Mouse (Mus musculus) telencephalon, adult 2 months (tissue): ENCODE data around the gene Ppp1r15a.
"Not testable (repeated sequence)": the region's sequence is repeated elsewhere in the genome, so short reads cannot be mapped to it uniquely, and the experiment has no call there.

Experiments
- DNase-seq: peaks from one replicate; pipeline ENCODE4 v3.0.0-alpha.2; 2011; ENCODE audit warnings: low read depth, low spot score

Gene Ppp1r15a

DNA sequence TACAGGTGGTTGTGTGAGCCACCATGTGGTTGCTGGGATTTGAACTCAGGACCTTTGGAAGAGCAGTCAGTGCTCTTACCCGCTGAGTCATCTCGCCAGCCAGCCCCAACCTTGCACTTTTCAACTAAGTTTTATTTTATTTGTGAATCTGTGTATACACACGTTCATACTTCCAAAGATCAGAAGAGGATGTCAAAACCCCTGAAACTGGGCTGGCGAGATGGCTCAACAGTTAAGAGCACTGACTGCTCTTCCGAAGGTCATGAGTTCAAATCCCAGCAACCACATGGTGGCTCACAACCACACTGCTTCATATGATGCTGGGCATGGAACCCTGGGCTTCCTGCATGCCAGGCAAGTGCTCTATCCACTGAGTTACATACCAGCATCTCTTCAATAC lies 41.1 kb downstream of the Ppp1r15a start:
- not testable (repeated sequence) for DNase-seq

DNA sequence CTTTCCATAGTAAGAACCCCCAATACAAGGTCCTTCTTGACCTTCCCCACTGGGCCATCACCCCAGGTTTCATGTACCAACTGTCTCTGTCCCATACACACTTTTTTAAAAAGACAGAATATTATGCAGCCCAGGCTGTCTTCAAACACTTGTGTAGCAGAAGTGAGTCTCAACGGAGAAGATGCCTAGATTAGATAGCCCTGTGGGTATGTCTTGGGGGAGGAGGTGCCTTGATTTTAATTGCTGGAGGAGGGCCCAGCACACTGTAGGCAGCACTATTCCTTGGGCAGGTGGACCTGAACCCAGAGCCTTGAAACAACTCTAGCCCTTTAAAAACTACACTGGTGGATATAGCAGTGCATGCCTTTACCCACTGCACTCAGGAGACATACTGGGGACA lies 43.9 kb downstream of the Ppp1r15a start:
- DNase-seq, result no peak

DNA sequence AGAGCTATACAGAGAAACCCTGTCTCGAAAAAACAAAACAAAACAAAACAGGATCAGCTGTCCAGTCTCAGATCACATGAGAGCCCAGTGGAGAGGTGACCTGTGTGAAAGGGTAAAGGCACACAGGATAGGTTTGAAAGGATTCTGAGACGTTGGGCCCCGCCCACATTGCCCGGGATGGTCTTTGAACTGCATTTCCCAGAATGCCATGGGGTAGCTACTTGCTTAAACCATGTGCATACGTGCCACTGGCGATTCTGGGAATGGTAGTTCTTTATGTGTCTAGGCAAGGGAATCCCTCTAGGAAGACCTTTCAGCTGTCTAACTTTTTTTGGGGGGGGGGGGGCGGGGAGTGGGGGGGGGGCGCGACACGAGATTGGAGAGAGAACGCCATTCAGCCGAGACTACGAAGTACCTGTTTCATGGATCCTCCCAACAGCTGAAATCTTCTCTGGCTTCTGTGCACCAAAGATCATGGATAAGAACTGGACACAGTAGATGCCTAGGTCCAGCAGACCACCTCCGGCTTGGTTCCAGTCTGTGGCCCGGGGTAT lies 44.6 kb downstream of the Ppp1r15a start, which contains the start of gene Tulp2:
Gene Tulp2 (plus strand): TSS at position 504 of the 554 bp plus-strand sequence.
- DNase-seq, result no peak

DNA sequence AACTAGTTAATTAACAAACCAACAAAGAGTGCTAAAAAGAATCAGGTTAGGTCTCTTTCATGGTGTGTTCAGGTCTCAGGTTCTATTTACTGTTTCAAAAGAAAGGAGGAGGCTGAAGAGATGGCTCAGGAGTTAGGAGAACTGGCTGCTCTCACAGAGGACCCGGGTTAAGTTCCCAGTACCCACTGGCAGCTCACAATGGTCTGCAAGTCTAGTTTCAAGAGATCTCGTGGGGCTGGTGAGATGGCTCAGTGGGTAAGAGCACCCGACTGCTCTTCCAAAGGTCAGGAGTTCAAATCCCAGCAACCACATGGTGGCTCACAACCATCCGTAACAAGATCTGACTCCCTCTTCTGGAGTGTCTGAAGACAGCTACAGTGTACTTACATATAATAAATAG lies 45.8 kb downstream of the Ppp1r15a start:
- not testable (repeated sequence) for DNase-seq

DNA sequence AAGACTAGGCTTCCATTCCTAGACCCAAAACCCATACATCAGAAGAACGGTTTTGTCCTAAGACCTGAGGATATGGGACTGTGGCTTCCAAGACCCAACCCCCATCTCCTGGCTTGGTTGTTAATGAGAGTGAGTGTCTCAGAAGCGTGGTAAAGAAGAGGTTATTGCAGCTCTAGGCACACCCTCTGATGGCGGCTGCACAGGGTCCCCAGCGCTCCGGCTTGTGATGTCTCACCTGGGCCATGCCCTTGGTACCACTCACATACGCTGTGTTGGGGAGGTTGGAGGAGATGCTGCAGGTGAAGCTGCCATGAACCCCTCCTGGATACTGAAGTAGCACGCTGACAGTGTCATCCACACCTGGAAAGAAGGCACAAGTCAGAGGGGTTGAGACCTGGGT lies 47.3 kb downstream of the Ppp1r15a start:
- DNase-seq, result no peak

DNA sequence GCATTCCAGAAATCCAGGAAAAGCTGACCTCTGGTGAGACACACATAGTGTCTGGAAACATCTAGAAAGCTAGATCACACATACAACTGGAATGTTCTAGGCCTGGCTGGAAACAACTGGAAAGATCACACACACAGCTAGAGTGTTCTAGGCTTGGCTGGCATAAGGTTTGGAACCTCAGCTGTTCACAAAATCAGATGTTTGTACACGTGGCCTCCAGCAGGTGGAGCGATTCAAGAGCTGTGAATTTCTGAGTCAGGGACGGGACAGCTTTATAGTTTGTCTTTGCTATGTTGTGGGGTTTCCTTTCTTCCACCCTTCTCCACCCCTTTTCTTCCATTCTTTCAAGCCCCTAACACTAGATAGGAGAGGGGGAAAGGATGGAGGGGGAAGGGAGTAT lies 49.1 kb downstream of the Ppp1r15a start:
- DNase-seq, result no peak

DNA sequence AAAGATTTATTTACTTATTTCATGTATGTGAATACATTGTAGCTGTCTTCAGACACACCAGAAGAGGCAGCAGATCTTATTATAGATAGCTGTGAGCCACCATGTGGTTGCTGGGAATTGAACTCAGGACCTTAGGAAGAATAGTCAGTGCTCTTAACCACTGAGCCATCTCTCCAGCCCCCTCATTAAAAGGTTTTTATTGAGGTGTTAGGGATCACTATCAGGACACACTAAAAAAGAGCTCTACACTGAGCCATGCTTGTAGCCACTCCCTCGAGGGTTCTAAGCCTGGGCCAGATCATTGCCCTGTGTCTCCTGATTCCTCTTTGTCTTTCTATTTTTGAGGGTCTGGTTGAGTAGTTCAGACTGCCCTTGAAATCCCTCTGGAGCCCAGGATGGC lies 49.6 kb downstream of the Ppp1r15a start:
- DNase-seq, result no peak

DNA sequence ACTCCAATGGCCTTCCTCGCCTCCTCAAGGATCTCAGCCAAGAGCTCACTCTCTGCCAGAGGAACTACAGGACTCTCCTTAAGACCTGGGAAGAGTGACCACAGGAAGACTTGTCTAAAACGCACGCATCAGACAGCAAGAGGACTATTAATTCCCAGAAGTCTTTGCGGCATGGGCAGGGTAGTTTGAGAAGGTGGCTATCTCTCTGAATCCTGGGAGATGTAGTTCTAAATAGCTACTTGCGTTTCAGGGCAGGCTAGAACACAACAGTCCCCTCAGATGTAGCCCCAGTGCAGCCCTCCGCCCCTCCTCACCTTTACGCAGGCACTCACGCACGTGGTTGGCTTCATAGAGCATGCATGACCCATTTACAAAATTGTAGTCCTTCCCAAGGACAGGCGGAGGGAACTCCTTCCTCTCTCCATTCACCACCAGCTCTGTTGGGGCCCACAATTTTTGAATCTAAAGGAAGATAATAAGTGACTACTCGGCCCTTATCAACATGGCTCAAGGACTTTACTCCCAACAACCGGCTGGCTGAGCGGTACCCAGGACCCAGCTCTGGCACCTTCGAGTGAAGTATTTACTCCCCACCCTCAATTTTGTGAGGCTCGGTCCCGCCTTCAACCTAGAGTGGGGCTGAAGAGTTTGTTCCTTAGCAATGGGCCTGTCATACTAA lies 50.6 kb downstream of the Ppp1r15a start:
- DNase-seq, result no peak
